Mouse (Mus musculus) forebrain, embryonic 14.5 days (tissue): ENCODE results near the gene Zswim7. TPM values are rescaled to one million over a fixed set of nuclear protein-coding genes. Genes with fewer than 3 reads are reported as not detected.
A peak's percentile ranks its signal among the peaks of the same experiment; 100 is the strongest.
"Not testable (repeated sequence)": the region's sequence is repeated elsewhere in the genome, so short reads cannot be mapped to it uniquely, and the experiment has no call there.

Experiments
- ATAC-seq: fragments of 200-750 bp; cut with Nextera tagmentation; 2 replicates; pipeline ENCODE4 v1.8.0; 2017; ENCODE audit warnings: mild to moderate bottlenecking, moderate library complexity
- DNase-seq: peaks from one replicate; pipeline ENCODE4 v3.0.0-alpha.2; 2015; ENCODE audit warnings: low spot score
- H3K27ac ChIP-seq: fragments of 300-500 bp; sonication (generic); 2 replicates; pipeline ENCODE4 v1.5.1; 2014; ENCODE audit warnings: low read depth, mild to moderate bottlenecking, control low read depth, low read length, moderate library complexity
- H3K27me3 ChIP-seq: fragments of 300-500 bp; sonication (generic); replicated peaks from 2 replicates; pipeline ENCODE4 v1.6.1; 2014; ENCODE audit warnings: low read length, control low read depth, mixed read lengths; ENCODE audit not compliant: control insufficient read depth, insufficient read depth
- H3K36me3 ChIP-seq: fragments of 300-500 bp; sonication (generic); 2 replicates; pipeline ENCODE4 v1.6.1; 2014; ENCODE audit warnings: low read length, control low read depth; ENCODE audit not compliant: control insufficient read depth, insufficient read depth
- H3K4me1 ChIP-seq: fragments of 300-500 bp; sonication (generic); 2 replicates; pipeline ENCODE4 v1.6.1; 2014; ENCODE audit warnings: antibody characterized with exemption, low read length, control low read depth; ENCODE audit not compliant: control insufficient read depth, insufficient read depth
- H3K4me2 ChIP-seq: fragments of 300-500 bp; sonication (generic); 2 replicates; pipeline ENCODE4 v1.6.1; 2014; ENCODE audit warnings: mild to moderate bottlenecking, control low read depth, low read length
- H3K4me3 ChIP-seq: fragments of 300-500 bp; sonication (generic); 2 replicates; pipeline ENCODE4 v1.5.1; 2014; ENCODE audit warnings: low read depth, low read length, control low read depth
- H3K9ac ChIP-seq: fragments of 300-500 bp; sonication (generic); 2 replicates; pipeline ENCODE4 v1.6.1; 2014; ENCODE audit warnings: mild to moderate bottlenecking, low read length, control low read depth, moderate library complexity
- H3K9me3 ChIP-seq: fragments of 300-500 bp; sonication (generic); replicated peaks from 2 replicates; pipeline ENCODE4 v1.6.1; 2016; ENCODE audit warnings: low read length, control low read depth, mixed read lengths; ENCODE audit not compliant: control insufficient read depth
- WGBS: fragments of 180-500 bp; shearing (Covaris S2); extraction: QIAGEN DNeasy Blood & Tissue Kit; methylation state at CpG from one replicate; pipeline ENCODE4 v1.1.7; 2014; 5-methylcytosine and 5-hydroxymethylcytosine counted together
- polyA plus RNA-seq: library from polyadenylated mRNA; unstranded; fragments of >200 nt; fragmentation: Nextera tagmentation; extraction: Ambion mirVana; gene quantifications from 2 replicates; pipeline ENCODE4 v1.2.1, GENCODE M21; 2014

The Zswim7 gene
- polyA plus RNA-seq, 1 experiment from 2014 or later = 14.8 TPM

GRCm38 (mm10) chr11:62287700-62288099 lies 6.5 kb upstream of the Zswim7 start:
- Histone ChIP-seq H3K9me3 (no peaks in the 10 kb centered on the region), H3K27me3 (no peaks in the 10 kb centered on the region), H3K4me2 (no peak overlapping the region), H3K27ac (no peak overlapping the region), H3K36me3 (peaks cover 46% of the 10 kb centered on the region), H3K4me1 (no peaks in the 10 kb centered on the region), H3K9ac (no peak overlapping the region), H3K4me3 (no peak overlapping the region)
- WGBS = 97% methylated on average over 1 of the region's 1 CpGs
- DNase-seq (no peak), ATAC-seq (no peak)

GRCm38 (mm10) chr11:62285020-62285419 lies 3.8 kb upstream of the Zswim7 start:
- Histone ChIP-seq H3K27me3 (no peaks in the 10 kb centered on the region), H3K9ac (no peak overlapping the region), H3K4me2 (no peak overlapping the region), H3K4me3 (no peak overlapping the region), H3K27ac (no peak overlapping the region), H3K9me3 (no peaks in the 10 kb centered on the region), H3K4me1 (peaks cover 7% of the 10 kb centered on the region; the same call in 1 of the 2 replicates), H3K36me3 (peaks cover 34% of the 10 kb centered on the region)
- DNase-seq (no peak), ATAC-seq (no peak)
- WGBS = 91% methylated on average over 8 of the region's 8 CpGs

- DNase-seq, ATAC-seq, H3K4me2 ChIP-seq, H3K9ac ChIP-seq, H3K27ac ChIP-seq, H3K4me3 ChIP-seq, H3K9me3 ChIP-seq, H3K4me1 ChIP-seq, H3K27me3 ChIP-seq: not testable (repeated sequence)
- WGBS = 92% methylated on average over 3 of the region's 3 CpGs
- H3K36me3 ChIP-seq = peaks cover 31% of the 10 kb centered on the region
These were observed 2.8 kb upstream of the Zswim7 start for GRCm38 (mm10) chr11:62284020-62284419.

GRCm38 (mm10) chr11:62281601-62281997 lies 424 bp upstream of the Zswim7 start:
- H3K9ac ChIP-seq = peak overlapping the region; percentile 90
- peak overlapping the region; percentile 79 for H3K27ac ChIP-seq
- DNase-seq = peak; percentile 43
- peak overlapping the region; percentile 90 for H3K4me3 ChIP-seq
- peaks cover 26% of the 10 kb centered on the region for H3K36me3 ChIP-seq
- no peaks in the 10 kb centered on the region; the same call in 1 of the 2 replicates for H3K9me3 ChIP-seq
- peak overlapping the region; percentile 84 for H3K4me2 ChIP-seq
- WGBS = under 1% methylated on average over 44 of the region's 57 CpGs
- peak; percentile 62 for ATAC-seq
- peaks cover 7% of the 10 kb centered on the region; the same call in 1 of the 2 replicates for H3K4me1 ChIP-seq
- H3K27me3 ChIP-seq = no peaks in the 10 kb centered on the region

- peaks cover 7% of the 10 kb centered on the region; the same call in 1 of the 2 replicates for H3K4me1 ChIP-seq
- no peak overlapping the region for H3K4me3 ChIP-seq
- no peaks in the 10 kb centered on the region for H3K27me3 ChIP-seq
- 22% methylated on average over 5 of the region's 5 CpGs for WGBS
- DNase-seq = peak; percentile 67
- no peak overlapping the region for H3K4me2 ChIP-seq
- no peak overlapping the region for H3K9ac ChIP-seq
- no peaks in the 10 kb centered on the region; the same call in 1 of the 2 replicates for H3K9me3 ChIP-seq
- no peaks in the 10 kb centered on the region for H3K36me3 ChIP-seq
- no peak for ATAC-seq
- no peak overlapping the region for H3K27ac ChIP-seq
These were observed 3.1 kb downstream of the Zswim7 start for GRCm38 (mm10) chr11:62278027-62278426.

- H3K9me3 ChIP-seq = no peaks in the 10 kb centered on the region; the same call in 1 of the 2 replicates
- H3K4me2 ChIP-seq = no peak overlapping the region
- no peak overlapping the region for H3K27ac ChIP-seq
- H3K9ac ChIP-seq = no peak overlapping the region
- ATAC-seq = no peak
- peaks cover 3% of the 10 kb centered on the region; the same call in 1 of the 2 replicates for H3K4me1 ChIP-seq
- DNase-seq = no peak
- no peaks in the 10 kb centered on the region for H3K27me3 ChIP-seq
- 62% methylated on average over 8 of the region's 8 CpGs for WGBS
- H3K36me3 ChIP-seq = no peaks in the 10 kb centered on the region
- H3K4me3 ChIP-seq = no peak overlapping the region
These were observed 4.1 kb downstream of the Zswim7 start for GRCm38 (mm10) chr11:62277086-62277485.

GRCm38 (mm10) chr11:62270851-62271250 lies 10.3 kb downstream of the Zswim7 start:
- DNase-seq = no peak
- H3K4me2 ChIP-seq = no peak overlapping the region
- no peak overlapping the region for H3K4me3 ChIP-seq
- no peak overlapping the region for H3K27ac ChIP-seq
- no peak for ATAC-seq
- no peaks in the 10 kb centered on the region for H3K36me3 ChIP-seq
- H3K9me3 ChIP-seq = no peaks in the 10 kb centered on the region
- 65% methylated on average over 5 of the region's 5 CpGs for WGBS
- no peak overlapping the region for H3K9ac ChIP-seq
- peaks cover 9% of the 10 kb centered on the region for H3K4me1 ChIP-seq
- H3K27me3 ChIP-seq = no peaks in the 10 kb centered on the region

GRCm38 (mm10) chr11:62269097-62269496 lies 12.1 kb downstream of the Zswim7 start:
- 86% methylated on average over 12 of the region's 12 CpGs for WGBS
- H3K9ac ChIP-seq = no peak overlapping the region
- no peaks in the 10 kb centered on the region for H3K36me3 ChIP-seq
- DNase-seq = no peak
- H3K27me3 ChIP-seq = no peaks in the 10 kb centered on the region
- no peak overlapping the region for H3K27ac ChIP-seq
- no peaks in the 10 kb centered on the region for H3K9me3 ChIP-seq
- no peak overlapping the region for H3K4me3 ChIP-seq
- ATAC-seq = no peak
- no peak overlapping the region for H3K4me2 ChIP-seq
- peaks cover 9% of the 10 kb centered on the region for H3K4me1 ChIP-seq

GRCm38 (mm10) chr11:62268381-62268780 lies 12.8 kb downstream of the Zswim7 start:
- H3K27me3 ChIP-seq = no peaks in the 10 kb centered on the region
- H3K27ac ChIP-seq = no peak overlapping the region
- H3K9ac ChIP-seq = no peak overlapping the region
- no peaks in the 10 kb centered on the region for H3K36me3 ChIP-seq
- H3K9me3 ChIP-seq = no peaks in the 10 kb centered on the region
- 82% methylated on average over 8 of the region's 8 CpGs for WGBS
- ATAC-seq (no peak), DNase-seq (no peak)
- H3K4me2 ChIP-seq = no peak overlapping the region
- H3K4me3 ChIP-seq = no peak overlapping the region
- H3K4me1 ChIP-seq = peaks cover 9% of the 10 kb centered on the region
